Mouse (Mus musculus) cerebellum, adult (tissue): ENCODE results near the gene Camk2n1.

Experiments used
- ATAC-seq: cut with Nextera tagmentation; 2 replicates; pipeline ENCODE4 v1.9.2; 2017; ENCODE audit warnings: mild to moderate bottlenecking, moderate library complexity, mixed read lengths; ENCODE audit not compliant: insufficient number of reproducible peaks, low FRiP score, low TSS enrichment

The Camk2n1 gene

DNA sequence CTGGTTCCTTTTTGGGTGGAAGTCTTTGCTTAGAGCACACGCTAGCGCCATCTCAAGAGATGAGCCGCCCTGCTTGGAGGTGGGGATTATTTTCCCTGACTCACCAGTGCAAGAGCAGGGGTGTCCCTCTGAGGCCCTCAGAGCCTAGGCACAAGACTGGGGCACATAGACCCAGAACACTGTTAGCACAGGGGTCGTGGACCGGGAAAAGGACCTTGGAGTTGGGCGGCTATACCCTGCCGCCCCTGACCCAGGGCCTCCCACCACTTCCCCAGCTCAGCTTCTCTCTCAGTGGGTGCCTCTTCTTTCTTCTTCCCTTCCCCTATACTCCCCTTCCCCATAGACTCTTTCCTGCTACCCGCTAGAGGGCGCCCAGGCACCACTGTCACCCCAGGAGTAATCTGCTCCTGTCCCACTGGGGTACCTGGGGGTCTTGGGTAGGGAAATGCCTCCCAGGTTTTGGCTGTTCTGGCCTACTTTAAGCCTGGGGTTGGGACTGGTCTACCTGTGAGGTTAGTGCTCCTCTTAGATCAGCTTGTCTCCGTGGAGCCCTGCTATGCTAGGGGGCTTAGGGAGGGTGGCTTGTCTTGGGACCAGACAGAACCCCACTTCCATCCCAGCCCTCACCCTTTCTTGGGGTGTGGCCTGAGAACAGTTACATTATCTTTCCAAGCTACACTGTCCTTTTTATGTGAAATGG lies 51.2 kb downstream of the Camk2n1 start:
- ATAC-seq = no peak

DNA sequence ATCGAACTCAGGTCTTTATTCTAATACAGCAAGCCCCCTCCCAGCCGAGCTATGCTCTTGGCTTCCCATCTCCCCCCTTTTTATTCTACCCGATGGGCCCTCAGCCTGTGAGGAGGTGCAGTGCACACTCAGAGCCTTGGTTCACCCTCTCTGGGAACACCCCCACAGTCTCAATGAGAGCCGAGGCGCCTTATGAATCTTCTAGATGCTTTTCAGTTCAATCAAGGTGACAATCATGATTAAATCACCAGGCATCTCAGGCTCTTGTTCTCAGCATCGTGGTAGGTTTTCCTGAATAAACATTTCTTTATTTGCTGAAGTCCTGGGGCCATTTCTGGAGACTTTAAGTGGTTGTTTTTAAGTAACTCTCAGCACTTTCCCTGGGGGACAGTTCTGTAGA lies 53.8 kb downstream of the Camk2n1 start:
- no peak for ATAC-seq
